Mouse (Mus musculus): ENCODE measurements at regions not wholly inside any gene's neighbourhood (a gene's known extent, or its start where the extent isn't known, plus 50 kb on each side); places are given as distances from the start of the nearest gene placed in this dataset.

DNA sequence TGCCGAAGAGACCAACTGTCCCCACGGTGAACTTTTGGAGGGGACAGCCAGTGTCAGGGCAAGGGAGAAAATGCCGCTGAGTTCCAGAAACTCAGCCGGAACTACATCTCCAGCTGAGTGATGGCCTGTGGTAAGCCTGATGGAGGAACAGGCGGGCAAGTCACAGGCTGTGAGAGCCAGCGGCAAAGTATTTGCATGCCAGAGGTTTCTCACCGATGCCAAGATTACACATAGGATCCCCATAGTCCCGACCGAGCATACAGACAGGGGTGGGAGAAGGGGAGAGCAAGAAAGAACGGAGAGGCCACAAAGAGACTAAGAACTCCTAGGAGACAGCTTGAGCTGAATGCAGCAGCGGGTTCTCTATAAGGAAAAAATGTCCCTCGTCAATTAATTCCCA lies 55.8 kb upstream of the Daam1 start:
- Histone ChIP-seq H3K27ac (replicated peaks; ENCODE audit: low read depth, low read length) (no peak overlapping the region), H3K9me3 (ENCODE audit: control insufficient read depth, low read length) (no peaks in the 10 kb centered on the region), H3K4me1 (ENCODE audit: control insufficient read depth, insufficient read depth, low read length) (peaks cover 4% of the 10 kb centered on the region; the same call in 1 of the 2 replicates), H3K27me3 (replicated peaks; ENCODE audit: control insufficient read depth, insufficient read depth, low read length) (no peaks in the 10 kb centered on the region), H3K36me3 (ENCODE audit: control insufficient read depth, insufficient read depth, low read length) (no peaks in the 10 kb centered on the region), H3K4me3 (ENCODE audit: low read depth, low read length) (no peak overlapping the region), H3K4me2 (ENCODE audit: low read depth, low read length) (no peak overlapping the region), H3K9ac (ENCODE audit: low read depth, low read length) (no peak overlapping the region)
- no peak for ATAC-seq (ENCODE audit: low read depth)
- no peak for DNase-seq (ENCODE audit: low spot score)
- 77% methylated on average over 12 of the region's 12 CpGs for WGBS

DNA sequence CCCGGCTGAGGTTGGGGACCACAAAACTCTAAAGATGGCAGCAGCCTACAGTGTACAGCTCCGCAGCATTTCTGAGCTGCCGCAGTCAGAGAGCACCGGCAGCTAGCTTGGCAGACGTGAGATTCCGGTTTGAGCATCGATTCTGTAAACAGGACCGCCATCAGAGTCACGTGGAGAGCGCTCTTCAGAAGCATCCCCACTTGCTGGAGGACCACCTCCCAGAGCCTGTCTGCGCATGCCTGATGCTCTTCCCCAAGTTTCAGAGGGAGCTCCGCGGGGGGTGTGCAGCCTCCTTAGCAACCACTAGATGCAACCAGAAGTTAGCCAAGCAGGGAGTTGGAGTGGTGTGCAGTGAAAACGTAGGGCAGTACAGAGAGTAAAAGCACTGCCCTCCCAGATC lies 52.7 kb upstream of the Daam1 start:
- peak; percentile 68 for DNase-seq (ENCODE audit: low spot score)
- Histone ChIP-seq H3K4me1 (ENCODE audit: control insufficient read depth, insufficient read depth, low read length) (peaks cover 4% of the 10 kb centered on the region; the same call in 1 of the 2 replicates), H3K27me3 (replicated peaks; ENCODE audit: control insufficient read depth, insufficient read depth, low read length) (no peaks in the 10 kb centered on the region), H3K27ac (replicated peaks; ENCODE audit: low read depth, low read length) (no peak overlapping the region), H3K9me3 (ENCODE audit: control insufficient read depth, low read length) (no peaks in the 10 kb centered on the region), H3K4me2 (ENCODE audit: low read depth, low read length) (peak overlapping the region; percentile 42), H3K4me3 (ENCODE audit: low read depth, low read length) (peak overlapping the region; percentile 7; the same call in 1 of the 2 replicates), H3K36me3 (ENCODE audit: control insufficient read depth, insufficient read depth, low read length) (no peaks in the 10 kb centered on the region), H3K9ac (ENCODE audit: low read depth, low read length) (0 out of 2 replicates have a peak overlapping the region, but pooled peaks have one; percentile 38)
- peak; percentile 53; the same call in 1 of the 2 replicates for ATAC-seq (ENCODE audit: low read depth)
- WGBS = 21% methylated on average over 14 of the region's 14 CpGs

DNA sequence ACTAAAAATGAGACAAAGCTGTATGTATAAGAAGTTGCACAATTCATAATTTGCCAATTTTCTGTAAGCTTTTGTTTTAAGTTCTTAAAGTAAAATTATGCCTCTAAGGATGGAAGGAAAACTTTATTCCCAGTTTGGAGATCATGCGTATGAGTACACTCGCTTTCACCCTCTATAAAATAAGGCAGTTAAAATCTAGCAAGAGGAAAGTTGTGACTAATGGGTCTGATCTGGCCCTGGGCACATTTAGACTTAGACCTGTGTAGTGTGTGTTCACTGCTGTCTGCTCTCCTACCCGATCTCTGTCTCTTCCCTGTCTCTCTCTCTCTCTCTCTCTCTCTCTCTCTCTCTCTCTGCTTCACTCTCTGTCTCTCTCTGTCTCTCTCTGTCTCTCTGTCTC lies 51.9 kb upstream of the Daam1 start:
- no peaks in the 10 kb centered on the region for H3K9me3 ChIP-seq (ENCODE audit: control insufficient read depth, low read length)
- no peak for DNase-seq (ENCODE audit: low spot score)
- no peaks in the 10 kb centered on the region for H3K27me3 ChIP-seq (replicated peaks; ENCODE audit: control insufficient read depth, insufficient read depth, low read length)
- no peak overlapping the region for H3K27ac ChIP-seq (replicated peaks; ENCODE audit: low read depth, low read length)
- 75% methylated on average over 3 of the region's 3 CpGs for WGBS
- H3K36me3 ChIP-seq (ENCODE audit: control insufficient read depth, insufficient read depth, low read length) = no peaks in the 10 kb centered on the region
- no peak overlapping the region for H3K4me3 ChIP-seq (ENCODE audit: low read depth, low read length)
- peaks cover 4% of the 10 kb centered on the region; the same call in 1 of the 2 replicates for H3K4me1 ChIP-seq (ENCODE audit: control insufficient read depth, insufficient read depth, low read length)
- no peak overlapping the region for H3K4me2 ChIP-seq (ENCODE audit: low read depth, low read length)
- no peak overlapping the region for H3K9ac ChIP-seq (ENCODE audit: low read depth, low read length)
- ATAC-seq (ENCODE audit: low read depth) = no peak

GRCm38 (mm10) chr12:71779418-71779817 lies 51.5 kb upstream of the Daam1 start:
- no peak for ATAC-seq (ENCODE audit: low read depth)
- no peak overlapping the region for H3K27ac ChIP-seq (replicated peaks; ENCODE audit: low read depth, low read length)
- H3K4me1 ChIP-seq (ENCODE audit: control insufficient read depth, insufficient read depth, low read length) = peaks cover 4% of the 10 kb centered on the region; the same call in 1 of the 2 replicates
- H3K27me3 ChIP-seq (replicated peaks; ENCODE audit: control insufficient read depth, insufficient read depth, low read length) = no peaks in the 10 kb centered on the region
- H3K36me3 ChIP-seq (ENCODE audit: control insufficient read depth, insufficient read depth, low read length) = no peaks in the 10 kb centered on the region
- H3K9ac ChIP-seq (ENCODE audit: low read depth, low read length) = no peak overlapping the region
- H3K9me3 ChIP-seq (ENCODE audit: control insufficient read depth, low read length) = no peaks in the 10 kb centered on the region
- no peak for DNase-seq (ENCODE audit: low spot score)
- no peak overlapping the region for H3K4me3 ChIP-seq (ENCODE audit: low read depth, low read length)
- no peak overlapping the region for H3K4me2 ChIP-seq (ENCODE audit: low read depth, low read length)
- WGBS = 52% methylated on average over 6 of the region's 6 CpGs
